Mouse (Mus musculus) frontal cortex, postnatal 14 days (tissue): Measurements from ENCODE around the gene Mab21l2.

Experiments
- DNase-seq, 2 experiments: peaks; one replicate each; pipeline ENCODE4 v3.0.0; 2022; ENCODE audit warnings: low spot score in 2 of 2

Mab21l2 gene

GRCm38 (mm10) chr3:86548091-86549015, at the start of gene Mab21l2:
TSS of gene Mab21l2 (minus strand) at chr3:86548629.
- DNase-seq: no peak

- no peak for DNase-seq
Measured at GRCm38 (mm10) chr3:86575312-86575711, 26.9 kb upstream of the Mab21l2 start.

GRCm38 (mm10) chr3:86572519-86573244, 24.3 kb upstream of the Mab21l2 start:
- DNase-seq: no peak

GRCm38 (mm10) chr3:86571518-86571917, 23.1 kb upstream of the Mab21l2 start:
- DNase-seq: no peak

DNA sequence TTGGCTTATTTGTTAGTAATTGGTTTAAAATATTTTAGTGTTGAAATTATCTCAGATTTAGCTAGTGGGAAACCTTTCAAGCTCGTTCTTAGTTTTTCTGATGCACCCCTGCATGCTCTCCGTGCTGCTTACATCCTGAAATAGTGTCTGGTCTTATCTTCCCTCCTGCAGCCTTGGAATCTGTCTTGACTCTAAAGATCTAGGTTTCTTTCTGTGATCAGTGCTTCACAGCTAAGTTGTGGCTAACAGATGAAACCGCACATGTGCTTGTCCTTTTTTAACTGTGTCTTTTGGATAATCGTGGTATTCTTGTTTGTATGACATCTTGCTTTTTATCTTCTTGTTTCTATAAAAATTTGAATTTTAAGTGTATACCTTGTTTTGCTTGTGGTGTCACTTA, 18.9 kb upstream of the Mab21l2 start:
- DNase-seq: no peak

DNA sequence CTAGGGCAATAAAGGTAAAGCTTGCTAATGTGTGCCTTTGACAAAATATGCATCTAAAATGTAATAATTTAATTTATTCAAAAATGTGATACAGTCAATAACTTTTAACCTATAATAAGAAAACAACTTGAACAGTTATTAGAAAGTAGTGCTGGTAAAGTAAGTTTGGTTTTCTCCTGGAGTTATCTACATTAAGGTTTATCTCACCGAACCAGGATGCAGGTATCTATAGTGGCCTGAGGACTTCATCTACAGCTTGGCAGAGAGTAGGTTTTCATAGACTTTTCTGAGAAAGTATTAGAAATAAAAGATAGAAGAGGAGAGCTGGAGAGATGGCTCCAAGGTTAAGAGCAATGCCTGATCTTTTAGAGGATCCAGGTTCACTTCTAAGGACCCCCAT, 13.0 kb upstream of the Mab21l2 start:
- DNase-seq: no peak

- no peak for DNase-seq
Measured at GRCm38 (mm10) chr3:86561023-86561344, 12.6 kb upstream of the Mab21l2 start.

GRCm38 (mm10) chr3:86560281-86561022, 12.0 kb upstream of the Mab21l2 start:
- no peak for DNase-seq

- no peak for DNase-seq
Measured at GRCm38 (mm10) chr3:86559635-86560034, 11.2 kb upstream of the Mab21l2 start.

DNA sequence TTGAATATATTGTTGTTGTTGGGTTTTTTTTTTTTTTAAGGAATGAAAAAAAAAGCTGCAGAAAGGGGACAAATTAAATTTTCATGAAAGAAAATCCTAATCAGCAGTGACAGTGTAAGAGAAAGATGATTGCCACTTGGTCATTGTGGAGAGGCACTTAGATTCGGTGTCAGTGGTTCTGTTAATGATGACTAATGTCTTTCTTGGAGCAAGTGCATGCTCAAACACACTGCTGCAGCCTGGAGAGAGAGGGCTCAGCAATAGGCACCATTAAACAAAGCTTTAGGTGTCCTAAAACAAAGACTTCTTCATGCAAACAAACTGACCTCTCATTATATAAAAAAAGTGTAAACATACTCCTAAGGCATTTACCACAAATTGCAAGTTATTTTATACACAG, 10.5 kb upstream of the Mab21l2 start:
- no peak for DNase-seq

- DNase-seq: no peak
Measured at GRCm38 (mm10) chr3:86552170-86552569, 3.7 kb upstream of the Mab21l2 start.

DNA sequence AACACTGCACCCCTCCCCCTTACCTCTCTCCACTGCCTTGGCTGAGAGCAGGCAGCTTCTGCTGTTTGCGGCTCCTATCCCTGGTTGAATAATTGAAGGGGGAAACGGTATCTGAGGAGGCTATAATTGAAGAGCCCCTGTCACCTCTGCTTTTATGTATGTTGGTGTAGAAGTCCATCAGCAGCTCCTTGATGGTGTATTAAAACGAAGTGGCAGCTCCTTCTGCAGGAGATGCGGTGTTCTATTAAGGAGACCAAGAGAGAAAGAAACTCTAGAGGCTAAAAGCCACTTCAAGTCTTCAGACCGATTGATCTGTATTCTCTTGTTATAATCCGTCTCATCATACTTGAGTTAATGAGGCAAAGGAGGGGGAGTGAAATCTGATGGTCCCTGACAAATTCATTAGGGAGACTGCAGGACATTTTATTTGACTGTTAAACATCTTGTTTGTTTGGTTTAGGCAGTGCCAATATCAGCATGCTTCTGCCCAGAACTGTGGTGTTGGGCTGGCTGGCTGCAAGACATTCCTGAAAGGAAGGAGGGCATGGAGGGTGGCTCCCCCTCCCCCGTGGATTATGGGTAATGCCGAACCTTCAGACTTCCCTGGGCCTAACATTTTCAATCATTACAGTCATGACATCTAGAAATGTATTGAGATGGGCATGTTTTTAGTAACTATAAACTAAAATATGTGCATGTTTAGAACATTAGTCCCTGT, 2.7 kb upstream of the Mab21l2 start:
- DNase-seq: no peak

GRCm38 (mm10) chr3:86550301-86551010, 2.0 kb upstream of the Mab21l2 start:
- no peak for DNase-seq

DNA sequence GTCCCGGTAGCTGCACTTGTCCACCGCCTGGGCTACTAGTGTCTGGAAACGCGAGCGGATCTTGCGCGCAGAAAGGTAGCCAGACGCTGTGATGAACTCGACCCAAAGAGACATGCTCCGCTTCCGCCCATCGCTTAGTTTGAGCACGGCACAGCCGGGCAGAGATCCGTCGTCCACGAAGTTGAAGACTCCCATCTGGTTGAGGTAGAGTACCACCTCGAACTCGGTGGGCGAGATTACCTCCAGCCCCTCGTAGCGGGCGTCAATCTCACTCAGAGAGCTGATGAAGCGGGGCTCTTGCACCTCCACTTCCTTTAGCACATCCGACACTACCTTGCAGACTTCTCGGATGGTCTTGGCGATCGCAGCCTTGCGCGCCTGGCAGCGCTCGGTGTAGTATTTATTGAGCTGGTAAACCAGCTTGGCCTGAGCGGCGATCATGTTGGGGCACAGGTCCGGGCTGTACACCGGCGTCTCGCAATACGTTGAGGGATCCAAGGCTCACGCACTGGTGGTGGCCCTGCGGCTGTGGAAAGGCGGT, 1.1 kb downstream of the Mab21l2 start:
- DNase-seq: no peak

- peak; percentile 19 to 22 for DNase-seq
Measured at GRCm38 (mm10) chr3:86546471-86547250, 1.8 kb downstream of the Mab21l2 start.

GRCm38 (mm10) chr3:86545945-86546344, 2.5 kb downstream of the Mab21l2 start:
- DNase-seq: no peak

GRCm38 (mm10) chr3:86544785-86545184, 3.6 kb downstream of the Mab21l2 start:
- DNase-seq: no peak

- DNase-seq: no peak
Measured at GRCm38 (mm10) chr3:86541863-86542397, 6.5 kb downstream of the Mab21l2 start.

DNA sequence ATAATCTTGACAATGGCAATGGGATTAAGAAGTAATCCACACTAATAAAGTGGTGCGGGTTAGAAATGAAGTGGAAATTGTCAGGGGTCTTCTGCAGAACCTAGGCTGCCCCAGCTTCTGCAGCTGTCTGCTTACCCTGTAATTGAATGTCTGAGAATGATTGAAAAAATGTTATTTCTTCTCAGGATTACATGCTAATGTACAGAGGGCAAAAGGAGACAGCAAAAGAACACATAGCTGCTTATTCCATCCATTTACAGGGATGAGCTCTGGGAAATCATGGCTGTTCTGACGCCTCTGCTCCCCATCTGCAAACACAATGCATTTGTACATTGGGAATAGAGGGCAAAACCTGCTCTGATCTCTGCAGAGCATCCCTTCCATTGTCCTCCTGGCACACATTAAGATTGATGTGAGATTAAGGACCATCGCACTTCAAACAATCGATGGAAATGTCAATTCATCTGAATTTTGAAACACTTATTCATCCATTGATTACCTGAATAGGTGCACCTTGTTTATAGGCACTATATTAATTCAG, 7.3 kb downstream of the Mab21l2 start:
- DNase-seq: no peak
